Mouse (Mus musculus) inflammation-experienced regulatory T-cells (primary cell): ENCODE data around the gene Slc25a27. TPM values are rescaled to one million over a fixed set of nuclear protein-coding genes. Genes with fewer than 3 reads are reported as not detected.

Source experiments
- polyA plus RNA-seq, 2 experiments: library from polyadenylated mRNA; unstranded; fragments of 100-300 nt; shearing (Covaris generic); gene quantifications; one replicate each; pipeline ENCODE4 v1.2.1; 2017

Gene Slc25a27
- polyA plus RNA-seq = 10 to 100 TPM in 1 of 2 experiments, 1 to 10 TPM in 1; 4.7 to 12.6 TPM

DNA sequence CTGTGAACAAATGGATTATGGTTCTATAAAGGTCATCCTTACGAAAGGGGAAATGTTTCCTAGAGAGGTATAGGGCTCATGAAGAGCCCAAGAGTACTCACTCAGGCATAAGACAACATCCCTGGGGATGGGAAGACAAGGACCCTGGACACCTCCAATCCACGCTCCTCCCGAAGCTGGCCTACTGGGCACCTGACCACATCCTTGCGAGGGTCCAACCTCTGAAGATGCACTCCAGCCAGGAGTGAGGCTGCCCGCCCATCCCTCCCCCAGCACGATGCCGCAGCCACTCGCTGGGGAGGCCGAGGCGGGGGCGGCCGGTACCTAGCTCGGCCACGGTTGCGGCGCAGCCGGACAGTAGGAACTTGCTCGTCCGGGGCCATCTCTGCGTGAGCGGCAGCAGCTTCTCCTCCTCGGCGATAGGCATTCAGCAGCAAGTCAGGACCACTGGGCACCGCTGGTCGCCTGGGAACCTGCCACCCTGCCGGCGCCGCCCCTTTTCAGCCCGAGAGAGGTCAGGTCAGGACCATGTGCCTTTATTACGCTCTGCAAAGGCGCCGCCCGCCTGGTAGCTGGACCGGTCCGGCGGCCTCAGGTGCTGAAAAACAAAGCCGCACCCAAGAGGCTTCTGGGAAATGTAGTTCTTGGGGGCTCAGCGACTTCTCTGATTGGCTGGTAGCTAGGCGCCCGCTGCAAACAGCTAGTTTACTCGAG, at the start of gene Slc25a27:
Gene Slc25a27, minus strand, starts transcription at position 639 of the 714 bp plus-strand sequence.

DNA sequence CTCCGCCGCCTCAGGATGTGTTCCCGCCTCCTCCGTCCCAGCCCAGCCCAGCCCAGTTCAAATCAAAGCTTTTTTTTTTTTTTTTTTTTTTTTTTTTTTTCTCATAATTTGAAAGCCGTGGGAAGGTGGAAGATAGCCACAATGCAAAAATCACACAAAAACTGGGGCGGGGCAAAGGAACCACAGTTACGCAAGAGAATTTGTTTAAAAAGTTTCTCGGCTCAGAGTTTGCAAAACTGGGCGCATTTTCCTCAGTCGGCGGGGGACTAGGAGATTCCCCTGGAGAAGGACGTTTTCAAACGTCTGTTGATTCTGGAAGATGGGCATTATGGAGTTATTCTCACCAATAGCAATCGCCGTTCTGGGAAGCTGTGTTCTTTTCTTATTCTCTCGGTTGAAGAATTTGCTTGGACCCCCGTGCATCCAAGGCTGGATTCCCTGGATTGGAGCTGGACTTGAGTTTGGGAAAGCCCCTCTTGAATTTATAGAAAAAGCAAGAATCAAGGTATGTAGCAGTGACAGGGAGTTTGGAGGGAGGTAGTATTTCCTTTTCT, 353 bp upstream of the Slc25a27 start, which contains the start of gene Cyp39a1:
Gene Cyp39a1, plus strand, starts transcription at position 136 of the 554 bp plus-strand sequence.

DNA sequence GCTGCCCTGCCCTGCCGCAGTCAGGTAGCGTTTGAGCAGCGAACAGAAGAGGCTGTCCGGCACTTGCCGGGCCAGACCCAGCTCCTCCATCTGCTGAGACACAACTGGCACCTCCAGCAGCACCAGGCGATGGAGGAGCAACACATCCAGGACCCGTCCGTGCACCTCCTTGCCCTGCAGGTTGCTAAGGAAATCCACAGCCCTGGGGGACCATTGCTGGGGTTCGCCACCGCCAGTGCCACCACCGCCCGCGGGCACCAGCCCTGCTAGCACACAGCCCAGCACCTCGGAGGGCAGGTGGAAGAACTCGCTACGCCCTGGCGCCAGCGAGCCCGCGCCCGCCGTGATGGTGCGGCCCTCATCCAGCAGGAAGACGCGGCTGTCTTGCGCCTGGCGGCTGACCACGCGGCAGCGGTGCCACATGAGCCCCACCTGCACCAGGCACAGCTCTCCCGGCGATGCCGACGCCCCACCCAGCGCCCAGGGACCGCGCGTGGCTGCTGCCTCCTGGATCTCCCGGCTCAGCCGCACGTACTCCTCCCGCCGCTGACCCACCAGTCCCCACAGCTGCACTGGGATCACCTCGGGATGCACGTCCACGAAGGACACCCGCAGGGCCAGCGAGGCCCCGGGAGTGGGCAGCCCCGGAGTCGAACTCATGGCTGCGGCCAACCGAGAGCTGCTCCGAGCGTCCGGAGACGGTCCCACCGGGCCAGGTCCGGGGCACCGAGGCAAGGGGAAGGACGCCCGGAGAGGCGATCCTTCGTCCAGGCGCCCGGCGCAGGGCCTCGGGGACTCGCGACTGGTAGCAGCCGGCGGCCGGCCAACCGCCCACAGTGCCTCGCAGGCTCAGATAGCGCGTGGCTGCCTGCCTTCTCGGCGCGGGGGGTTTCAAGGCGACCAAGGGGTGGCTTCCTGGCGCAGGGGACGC, 37.3 kb downstream of the Slc25a27 start, which contains the start of gene Tdrd6:
Gene Tdrd6, minus strand, starts transcription at position 804 of the 931 bp plus-strand sequence.

Other genes with a start within 250 kb of the Slc25a27 start
- under 1 TPM in 1 of 2 experiments, not detected in 1; 0.12 TPM for gene Mep1a, start 164.4 kb downstream of the Slc25a27 start, polyA plus RNA-seq
- not detected for gene Ankrd66, start 123.6 kb downstream of the Slc25a27 start, polyA plus RNA-seq
- 1 to 10 TPM; 3.7 to 4.7 TPM for gene Pla2g7, start 99.1 kb downstream of the Slc25a27 start, polyA plus RNA-seq
- gene Tdrd6, start 36.9 kb downstream of the Slc25a27 start, polyA plus RNA-seq = not detected
- 1 to 10 TPM; 1.1 to 1.5 TPM for gene Cyp39a1, start 211 bp upstream of the Slc25a27 start, polyA plus RNA-seq
- gene Rcan2, start 134.1 kb upstream of the Slc25a27 start, polyA plus RNA-seq = under 1 TPM in 1 of 2 experiments, not detected in 1; 0.21 TPM